Mouse (Mus musculus) left cerebral cortex, adult 6 months (tissue): ENCODE data around the gene Rpl22. TPM values are rescaled to one million over a fixed set of nuclear protein-coding genes. Genes with fewer than 3 reads are reported as not detected.

Source experiments
- long read RNA-seq, 2 experiments: library from polyadenylated mRNA; unstranded; transcript quantifications; one replicate each; pipeline ENCODE4 v2.0.0; 2019 to 2020
- polyA plus RNA-seq: library from polyadenylated mRNA; unstranded; fragments of <200 nt; fragmentation: Nextera tagmentation; gene quantifications from 2 replicates; pipeline ENCODE4 v1.2.3, GENCODE M21; 2021

Gene Rpl22
- polyA plus RNA-seq = 355 and 361 TPM in 2 replicates
- long read RNA-seq, experiment 1, transcript Rpl22-205 (4 exons, 581 nt) = major isoform, 172 of 222 reads
- long read RNA-seq, experiment 1, partial matches to known transcripts = 30 of 222 reads
- long read RNA-seq, experiment 1, other reads (novel, unspliced or antisense) = 20 of 222 reads
- long read RNA-seq, experiment 2, transcript Rpl22-205 (4 exons, 581 nt) = major isoform, 177 of 230 reads
- long read RNA-seq, experiment 2, partial matches to known transcripts = 32 of 230 reads
- long read RNA-seq, experiment 2, other reads (novel, unspliced or antisense) = 21 of 230 reads

GRCm38 (mm10) chr4:152325574-152326411, at the start of gene Rpl22:
Gene Rpl22, plus strand, starts transcription at chr4:152325742.

GRCm38 (mm10) chr4:152291562-152291961, 34.0 kb upstream of the Rpl22 start, which contains the start of gene Hes3:
Gene Hes3, minus strand, starts transcription at chr4:152291662.

GRCm38 (mm10) chr4:152296874-152297861, 28.4 kb upstream of the Rpl22 start, which contains the start of gene Icmt:
Gene Icmt, plus strand, starts transcription at chr4:152297227.

GRCm38 (mm10) chr4:152318517-152319234, 6.9 kb upstream of the Rpl22 start, which contains the start of gene Rnf207:
Gene Rnf207, minus strand, starts transcription at chr4:152318993.

GRCm38 (mm10) chr4:152338419-152339292, 13.1 kb downstream of the Rpl22 start, which contains the start of gene Chd5:
Gene Chd5, plus strand, starts transcription at chr4:152338651.

Other genes starting within 250 kb of the Rpl22 start
- 0.10 and 0.37 TPM in 2 replicates for gene Tnfrsf25, start 209.8 kb upstream of the Rpl22 start, polyA plus RNA-seq
- 0.93 and 2.0 TPM in 2 replicates for gene Espn, start 173.4 kb upstream of the Rpl22 start, polyA plus RNA-seq
- not detected in 2 replicates for gene Hes2, start 166.9 kb upstream of the Rpl22 start, polyA plus RNA-seq
- gene Acot7, start 147.6 kb upstream of the Rpl22 start, polyA plus RNA-seq = 310 and 366 TPM in 2 replicates
- gene Gpr153, start 51.5 kb upstream of the Rpl22 start, polyA plus RNA-seq = 2.4 and 6.7 TPM in 2 replicates
- gene Hes3, start 34.1 kb upstream of the Rpl22 start, polyA plus RNA-seq = 0.13 and 0.26 TPM in 2 replicates
- 17.0 and 18.5 TPM in 2 replicates for gene Icmt, start 28.5 kb upstream of the Rpl22 start, polyA plus RNA-seq
- 1.6 and 1.9 TPM in 2 replicates for gene Rnf207, start 6.7 kb upstream of the Rpl22 start, polyA plus RNA-seq
- 73.6 and 117 TPM in 2 replicates for gene Chd5, start 12.9 kb downstream of the Rpl22 start, polyA plus RNA-seq
- gene Nphp4, start 151.0 kb downstream of the Rpl22 start, polyA plus RNA-seq = 2.2 and 2.4 TPM in 2 replicates
- gene Kcnab2, start 152.1 kb downstream of the Rpl22 start, polyA plus RNA-seq = 83.0 and 111 TPM in 2 replicates